Mouse (Mus musculus): ENCODE measurements at regions not wholly inside any gene's neighbourhood (a gene's known extent, or its start where the extent isn't known, plus 50 kb on each side); places are given as distances from the start of the nearest gene placed in this dataset.
A peak's percentile ranks its signal among the peaks of the same experiment; 100 is the strongest.

DNA sequence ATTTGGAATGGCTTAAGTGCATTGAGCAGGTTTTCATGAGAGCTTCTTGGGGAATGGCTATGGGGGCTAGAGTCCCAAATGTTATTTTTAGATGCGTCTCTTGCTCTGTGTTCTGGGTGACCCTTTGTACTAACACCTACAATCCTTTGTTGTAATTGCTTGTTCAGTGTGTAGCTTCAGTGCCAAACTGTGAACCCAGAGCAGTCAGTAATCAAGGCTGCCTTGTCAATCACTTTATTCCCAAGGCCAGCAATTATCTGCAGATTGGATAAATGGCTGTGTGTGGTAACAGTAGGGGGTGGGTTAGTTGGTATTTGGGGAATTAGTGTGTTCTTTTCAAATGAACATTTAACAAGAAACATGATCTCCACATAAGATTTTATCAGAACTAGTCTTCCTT, 390.4 kb downstream of the Poteg start:
- DNase-seq (ENCODE audit: low spot score): no peak

DNA sequence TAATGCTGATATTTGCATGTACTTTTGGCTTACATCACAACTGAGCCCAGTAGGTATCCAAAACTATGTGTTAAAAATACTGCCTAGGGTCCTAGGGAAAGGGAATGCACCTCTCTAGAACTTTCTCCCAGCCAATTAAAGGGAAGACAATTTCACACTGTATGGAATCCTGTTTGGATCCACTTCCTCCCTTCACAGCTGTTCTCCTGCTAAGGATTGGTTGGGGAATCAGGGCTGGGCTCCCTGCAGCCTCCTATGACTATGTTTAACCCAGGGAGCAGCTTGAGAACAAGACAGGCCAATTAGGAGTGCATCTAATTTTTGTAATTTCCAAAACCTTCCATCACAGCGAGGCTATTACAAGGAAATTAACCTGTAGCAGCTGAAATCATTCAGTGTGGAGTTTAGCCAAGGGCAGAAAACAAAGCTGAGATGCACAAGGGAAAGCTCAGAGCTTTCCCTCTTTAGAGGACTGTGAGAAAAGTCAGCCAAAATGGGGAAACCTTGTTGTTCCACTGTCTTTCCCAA, 419.1 kb downstream of the Poteg start:
- no peak for DNase-seq (ENCODE audit: low spot score)

DNA sequence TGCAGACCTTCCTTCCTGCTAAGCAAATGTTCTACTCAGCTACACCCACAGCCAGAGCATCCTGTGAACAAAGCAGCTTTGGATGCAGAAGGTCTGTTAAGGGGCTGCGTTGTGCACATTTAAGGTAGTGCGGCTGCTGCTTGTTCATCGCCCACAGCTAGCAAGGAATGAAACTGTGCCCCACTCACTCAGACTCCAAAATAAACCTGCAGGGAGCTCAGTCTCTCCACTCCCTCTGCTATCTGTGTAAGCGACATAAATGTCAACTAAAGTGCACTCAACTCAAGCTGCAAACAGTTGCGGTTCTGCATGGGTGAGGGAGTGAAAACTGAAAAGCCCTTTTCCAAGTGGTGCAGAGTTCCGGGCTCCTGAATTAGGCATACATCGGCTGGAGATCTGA, 421.1 kb downstream of the Poteg start:
- no peak for DNase-seq (ENCODE audit: low spot score)

DNA sequence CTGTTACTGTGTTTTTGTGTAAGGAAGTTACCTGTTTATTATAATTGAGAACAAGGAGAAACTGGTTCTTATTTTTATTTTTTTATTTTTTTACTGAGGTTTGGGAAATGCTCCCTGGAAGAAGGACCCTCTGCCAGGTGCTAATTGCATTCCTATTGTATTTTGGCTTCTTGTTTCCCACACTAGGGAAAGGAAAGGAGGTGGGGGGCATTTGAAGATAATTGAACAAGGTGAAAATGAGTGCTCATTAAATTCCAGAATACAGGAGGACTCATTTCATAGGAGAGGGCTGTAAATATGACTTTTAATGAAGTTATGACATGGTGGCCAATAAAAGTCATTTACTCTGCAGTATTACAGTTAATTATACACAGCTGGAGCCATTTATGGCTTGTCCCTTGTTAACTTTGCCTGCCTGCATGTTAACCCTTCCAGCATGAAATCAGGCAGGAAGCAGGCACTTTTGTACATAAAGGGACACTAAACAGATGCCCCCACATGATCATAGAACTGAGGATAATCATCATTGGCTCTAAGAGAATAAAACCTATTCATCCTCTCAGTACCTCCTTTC, 430.3 kb downstream of the Poteg start:
- no peak for DNase-seq (ENCODE audit: low spot score)

DNA sequence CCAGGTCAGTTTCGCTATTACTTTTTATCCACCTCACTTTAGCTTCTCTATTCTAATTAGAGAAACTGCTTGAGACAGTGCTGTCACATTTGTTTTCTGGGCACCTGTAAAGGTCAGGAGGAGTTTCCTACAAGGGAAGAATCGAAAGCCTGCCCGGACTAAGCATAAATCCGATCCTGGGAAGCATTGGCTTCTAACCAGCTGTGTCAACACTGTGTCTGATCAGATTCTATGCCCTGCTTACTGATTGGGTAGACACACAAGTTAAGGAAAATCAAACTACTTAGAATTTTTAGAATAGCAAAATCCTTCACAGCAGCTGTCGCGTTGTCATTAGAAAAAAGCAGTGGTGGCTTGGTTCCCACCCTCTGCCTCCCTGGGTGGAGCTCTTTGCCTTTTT, 441.8 kb downstream of the Poteg start:
- DNase-seq (ENCODE audit: low spot score): no peak

DNA sequence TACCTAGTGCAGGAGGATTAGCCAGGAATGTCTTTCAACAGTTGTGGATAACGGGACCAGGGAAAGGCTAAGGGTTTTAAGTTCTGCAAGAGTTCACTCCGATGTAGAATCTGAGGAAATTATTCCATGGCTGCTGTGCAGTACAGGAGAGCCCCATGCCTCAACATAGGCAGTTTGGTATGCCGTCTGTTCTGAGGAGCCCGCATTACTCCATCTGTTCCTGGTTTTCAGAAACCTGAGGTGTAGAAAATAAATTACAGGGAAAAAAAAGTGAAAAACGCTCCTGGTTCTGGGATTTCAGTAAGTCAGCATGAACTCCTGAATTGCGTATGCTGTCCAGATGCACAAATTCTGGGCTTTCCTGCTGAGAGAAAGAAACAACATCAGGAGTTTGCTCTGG, 446.9 kb downstream of the Poteg start:
- DNase-seq (ENCODE audit: low spot score): no peak

GRCm38 (mm10) chr8:27900115-27900514, 452.6 kb downstream of the Poteg start:
- DNase-seq (ENCODE audit: low spot score): no peak

- no peak for DNase-seq (ENCODE audit: low spot score)
Observed at GRCm38 (mm10) chr8:27903796-27904195, 456.3 kb downstream of the Poteg start.

DNA sequence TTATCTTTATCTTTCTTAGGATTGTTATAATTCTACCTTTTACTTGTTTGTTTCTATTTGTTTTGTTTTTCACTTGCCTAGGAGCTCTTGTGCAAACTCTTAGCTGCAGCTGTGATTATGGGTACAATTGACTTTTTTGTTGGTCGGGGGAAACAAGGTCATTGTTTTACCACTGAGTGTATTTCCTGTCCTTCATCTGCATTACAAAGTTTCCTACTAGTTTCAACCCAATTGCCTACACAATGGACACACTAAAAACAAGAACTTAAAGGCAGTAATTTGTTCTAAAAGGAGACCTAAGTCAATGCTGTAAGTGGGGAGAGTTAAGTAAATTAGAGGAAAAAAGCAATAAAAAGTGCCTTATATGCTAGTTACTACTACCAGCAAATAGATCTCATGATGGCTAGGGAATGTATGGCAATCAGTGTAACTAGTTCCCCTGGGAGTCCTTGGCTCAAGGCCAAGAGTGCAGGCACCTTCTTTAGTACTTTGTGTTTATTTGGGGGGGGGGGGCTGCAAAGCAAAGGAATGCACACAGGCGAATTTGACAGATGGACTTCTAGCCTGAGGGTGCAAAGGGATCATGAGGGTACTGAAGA, 462.0 kb downstream of the Poteg start:
- peak; percentile 40 for DNase-seq (ENCODE audit: low spot score)

DNA sequence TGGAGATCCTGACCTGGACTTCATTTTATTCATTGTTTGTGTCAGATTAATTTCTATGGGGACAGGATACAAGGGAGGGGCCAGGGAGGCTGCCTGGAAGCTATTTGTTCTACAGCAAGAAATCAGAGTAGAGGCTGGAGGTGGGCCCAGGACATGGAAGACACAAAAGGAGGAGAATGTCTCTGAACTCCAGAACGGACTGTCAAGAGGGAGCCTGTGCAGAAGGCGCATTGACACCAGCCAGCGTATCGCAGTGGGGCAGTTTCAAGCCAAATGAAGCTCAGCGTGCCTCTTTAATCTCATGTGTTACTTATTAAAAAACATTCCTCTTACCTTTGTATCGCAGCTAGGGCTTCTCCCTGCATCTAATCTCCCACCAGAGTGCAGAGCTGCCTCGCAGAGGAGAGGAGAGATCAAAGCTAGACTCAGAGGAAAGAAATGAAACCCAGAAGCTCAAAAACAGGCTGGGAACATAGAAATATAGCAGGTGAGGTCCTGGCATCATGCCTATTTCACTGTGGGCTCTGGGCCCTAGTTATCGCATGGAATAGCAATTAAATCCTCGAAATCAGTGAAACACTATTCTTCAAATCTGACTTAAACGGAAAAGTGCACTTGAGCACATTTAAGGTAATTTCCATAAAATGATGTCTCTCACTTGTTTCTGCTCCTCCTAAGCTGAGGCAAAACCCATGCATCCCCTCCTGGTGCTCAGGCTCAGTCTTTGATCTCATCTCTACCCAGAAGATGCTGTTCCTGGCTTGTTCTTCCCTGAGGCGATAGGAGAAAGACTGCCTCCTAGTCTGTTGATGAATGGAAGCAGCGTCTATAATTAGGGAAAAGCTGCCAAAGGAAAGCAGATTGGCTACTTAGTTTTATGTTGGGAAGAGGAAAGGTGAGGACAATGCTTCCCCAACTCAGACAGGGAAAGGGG, 491.4 kb downstream of the Poteg start:
- DNase-seq (ENCODE audit: low spot score): no peak

- DNase-seq (ENCODE audit: low spot score): no peak
Observed at GRCm38 (mm10) chr8:27955000-27955399, 507.5 kb downstream of the Poteg start.

DNA sequence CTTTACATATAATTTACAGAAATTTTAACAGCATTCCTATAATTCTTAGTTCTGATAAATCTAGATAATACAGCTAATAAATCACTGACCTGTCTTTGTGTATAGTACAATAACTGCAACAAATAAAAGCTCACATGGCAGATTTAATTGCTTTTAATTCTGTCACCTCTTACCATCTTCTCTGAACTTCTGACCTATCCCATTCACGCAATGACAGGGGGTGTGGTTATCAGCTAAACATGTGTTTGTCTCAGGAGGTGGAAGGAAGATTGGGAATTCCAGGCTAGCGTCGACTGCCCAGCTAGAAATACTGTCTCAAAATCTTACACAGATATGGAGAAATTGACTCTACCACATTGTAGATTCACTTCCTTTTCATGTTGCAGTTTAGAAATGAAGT, 533.5 kb downstream of the Poteg start:
- no peak for DNase-seq (ENCODE audit: low spot score)

- DNase-seq (ENCODE audit: low spot score): no peak
Observed at GRCm38 (mm10) chr8:27981769-27982168, 534.3 kb downstream of the Poteg start.

DNA sequence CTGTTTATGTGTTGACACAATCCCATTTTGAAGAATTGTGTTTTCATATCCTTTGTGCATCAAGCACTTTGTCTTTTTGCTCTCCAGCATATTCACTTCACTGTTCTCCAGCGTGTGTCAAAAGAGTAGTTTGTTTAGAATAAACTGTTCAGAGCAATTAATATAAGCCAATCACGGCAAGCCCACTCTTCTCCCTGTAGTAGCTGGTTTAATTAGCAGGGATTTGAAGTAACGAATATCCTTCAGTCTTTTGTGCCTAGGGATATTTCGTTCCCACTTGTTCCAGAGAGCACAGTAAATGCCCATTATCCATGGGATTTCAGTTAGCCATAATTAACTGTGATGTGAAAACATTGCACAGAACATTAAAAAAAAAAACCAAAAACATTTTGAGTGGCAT, 565.4 kb downstream of the Poteg start:
- no peak for DNase-seq (ENCODE audit: low spot score)
